Mouse (Mus musculus) myocyte (in vitro differentiated cells): ENCODE data around the gene Wfdc16. TPM values are rescaled to one million over a fixed set of nuclear protein-coding genes. Genes with fewer than 3 reads are reported as not detected.
"Not testable (repeated sequence)": the region's sequence is repeated elsewhere in the genome, so short reads cannot be mapped to it uniquely, and the experiment has no call there.

Source experiments
- H3K27me3 ChIP-seq: one replicate; pipeline ENCODE4 v1.6.1; 2011; ENCODE audit not compliant: control insufficient read depth, insufficient read depth, insufficient read length
- H3K36me3 ChIP-seq: one replicate; pipeline ENCODE4 v1.6.1; 2011; ENCODE audit not compliant: control insufficient read depth, insufficient read depth
- H3K4me2 ChIP-seq: one replicate; pipeline ENCODE4 v1.6.1; 2011; ENCODE audit warnings: low read depth, control low read depth
- H3K4me3 ChIP-seq: one replicate; pipeline ENCODE4 v1.5.1; 2011; ENCODE audit warnings: mild to moderate bottlenecking, control low read depth, moderate library complexity
- H3K79me2 ChIP-seq: one replicate; pipeline ENCODE4 v1.6.1; 2011; ENCODE audit not compliant: control insufficient read depth, insufficient read depth
- H3ac ChIP-seq: one replicate; pipeline ENCODE4 v1.6.1; 2011; ENCODE audit not compliant: control insufficient read depth, insufficient read length
- CEBPB ChIP-seq: IDR thresholded peaks from 2 replicates; pipeline ENCODE4 v1.6.1; 2011; ENCODE audit warnings: mild to moderate bottlenecking, moderate library complexity; ENCODE audit not compliant: poor library complexity, insufficient read depth, severe bottlenecking
- E2F4 ChIP-seq: IDR thresholded peaks from one replicate; pipeline ENCODE4 v1.6.1; 2011; ENCODE audit warnings: mild to moderate bottlenecking, control low read depth, moderate library complexity; ENCODE audit not compliant: insufficient read depth
- MAX ChIP-seq: IDR thresholded peaks from one replicate; pipeline ENCODE4 v1.6.1; 2011; ENCODE audit warnings: low read depth, mild to moderate bottlenecking, control low read depth
- MYOD1 ChIP-seq, 3 experiments: IDR thresholded peaks; one replicate each; pipeline ENCODE4 v1.6.1; 2011; ENCODE audit warnings: control low read depth in 2 of 3, low read depth in 2 of 3, mild to moderate bottlenecking in 2 of 3, moderate library complexity in 1 of 3; ENCODE audit not compliant: insufficient read length in 2 of 3, control insufficient read depth in 1 of 3
- MYOG ChIP-seq, 3 experiments: IDR thresholded peaks; one replicate each; pipeline ENCODE4 v1.6.1; 2011; ENCODE audit warnings: control low read depth in 2 of 3, low read depth in 2 of 3, mild to moderate bottlenecking in 2 of 3; ENCODE audit not compliant: insufficient read length in 2 of 3, control insufficient read depth in 1 of 3, insufficient read depth in 1 of 3
- POLR2A ChIP-seq: IDR thresholded peaks from one replicate; pipeline ENCODE4 v1.6.1; 2011; ENCODE audit warnings: low read depth, mild to moderate bottlenecking, control low read depth, moderate library complexity; ENCODE audit not compliant: insufficient read length
- POLR2AphosphoS2 ChIP-seq: IDR thresholded peaks from one replicate; pipeline ENCODE4 v1.6.1; 2011; ENCODE audit warnings: low read depth, control low read depth; ENCODE audit not compliant: insufficient read length
- REST ChIP-seq: IDR thresholded peaks from one replicate; pipeline ENCODE4 v1.6.1; 2011; ENCODE audit warnings: mild to moderate bottlenecking, control low read depth, moderate library complexity; ENCODE audit not compliant: insufficient read depth, insufficient read length
- SRF ChIP-seq: IDR thresholded peaks from one replicate; pipeline ENCODE4 v1.6.1; 2011; ENCODE audit warnings: low read depth; ENCODE audit not compliant: control insufficient read depth, insufficient read length
- TCF12 ChIP-seq: IDR thresholded peaks from one replicate; pipeline ENCODE4 v1.6.1; 2011; ENCODE audit warnings: mild to moderate bottlenecking, control low read depth; ENCODE audit not compliant: poor library complexity, insufficient read depth, severe bottlenecking
- TCF3 ChIP-seq: IDR thresholded peaks from one replicate; pipeline ENCODE4 v1.6.1; 2011; ENCODE audit warnings: low read depth, control low read depth; ENCODE audit not compliant: insufficient read length
- USF1 ChIP-seq: IDR thresholded peaks from one replicate; pipeline ENCODE4 v1.6.1; 2011; ENCODE audit warnings: low read depth, mild to moderate bottlenecking, control low read depth, moderate library complexity
- polyA plus RNA-seq: library from polyadenylated mRNA; unstranded; fragments of >200 nt; fragmentation: generic; extraction: Trizol; gene quantifications from one replicate; pipeline ENCODE4 v1.2.1, GENCODE M21; 2012; ENCODE audit warnings: missing spikeins

Gene Wfdc16
- polyA plus RNA-seq, 1 experiment, result not detected

- Histone ChIP-seq H3K4me2 (no peak overlapping the region), H3K27me3 (peaks cover 26% of the 10 kb centered on the region), H3K36me3 (no peaks in the 10 kb centered on the region), H3K4me3 (no peak overlapping the region), H3K79me2 (no peaks in the 10 kb centered on the region), H3ac (no peak overlapping the region)
- no peak for TF ChIP-seq CEBPB
- no peak for TF ChIP-seq POLR2AphosphoS2
- TF ChIP-seq SRF, result no peak
- TF ChIP-seq USF1, result no peak
- TF ChIP-seq REST, result no peak
- TF ChIP-seq MAX, result no peak
- no peak for TF ChIP-seq TCF12
- TF ChIP-seq TCF3, result no peak
- TF ChIP-seq MYOG (IDR thresholded peaks at IDR 0.05; ENCODE audit: control insufficient read depth in 1 of 3, insufficient read depth in 1 of 3, insufficient read length in 2 of 3, low read depth in 2 of 3), result no peak
- TF ChIP-seq POLR2A, result no peak
- TF ChIP-seq MYOD1 (IDR thresholded peaks at IDR 0.05; ENCODE audit: control insufficient read depth in 1 of 3, insufficient read length in 2 of 3, low read depth in 2 of 3), result no peak
- no peak for TF ChIP-seq E2F4
These were observed 35.1 kb downstream of the Wfdc16 start for GRCm38 (mm10) chr2:164603482-164603881.

DNA sequence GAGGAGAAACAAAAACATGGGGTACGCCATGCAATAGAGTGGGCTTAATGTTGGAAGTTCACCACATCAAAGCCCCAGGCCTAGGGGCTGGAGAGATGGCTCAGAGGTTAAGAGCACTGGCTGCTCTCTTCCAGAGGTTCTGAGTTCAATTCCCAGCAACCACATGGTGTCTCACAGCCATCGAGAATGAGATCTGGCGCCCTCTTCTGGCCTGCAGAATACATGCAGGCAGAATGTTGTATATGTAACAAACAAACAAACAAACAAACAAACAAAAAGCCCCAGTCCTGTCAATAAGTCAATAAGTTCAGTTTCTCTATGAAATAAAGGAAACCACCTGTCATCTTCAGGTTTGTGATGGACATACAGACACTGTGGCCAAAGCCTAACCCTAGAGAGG, 38.4 kb downstream of the Wfdc16 start:
- no peaks in the 10 kb centered on the region for H3K36me3 ChIP-seq
- no peak overlapping the region for H3K4me2 ChIP-seq
- TF ChIP-seq USF1, result no peak
- no peak for TF ChIP-seq MYOD1 (IDR thresholded peaks at IDR 0.05; ENCODE audit: control insufficient read depth in 1 of 3, insufficient read length in 2 of 3, low read depth in 2 of 3)
- TF ChIP-seq CEBPB, result no peak
- TF ChIP-seq REST, result no peak
- no peak for TF ChIP-seq MAX
- no peak for TF ChIP-seq TCF3
- no peak for TF ChIP-seq POLR2A
- TF ChIP-seq MYOG (IDR thresholded peaks at IDR 0.05; ENCODE audit: control insufficient read depth in 1 of 3, insufficient read depth in 1 of 3, insufficient read length in 2 of 3, low read depth in 2 of 3), result no peak
- no peak for TF ChIP-seq E2F4
- no peak for TF ChIP-seq POLR2AphosphoS2
- no peak for TF ChIP-seq TCF12
- TF ChIP-seq SRF, result no peak
- H3ac ChIP-seq, result no peak overlapping the region
- H3K79me2 ChIP-seq, result no peaks in the 10 kb centered on the region
- H3K4me3 ChIP-seq, result no peak overlapping the region
- H3K27me3 ChIP-seq, result peaks cover 37% of the 10 kb centered on the region

- no peak for TF ChIP-seq REST
- TF ChIP-seq TCF3, result no peak
- no peak for TF ChIP-seq MYOD1 (IDR thresholded peaks at IDR 0.05; ENCODE audit: control insufficient read depth in 1 of 3, insufficient read length in 2 of 3, low read depth in 2 of 3)
- TF ChIP-seq USF1, result no peak
- TF ChIP-seq TCF12, result no peak
- TF ChIP-seq MAX, result no peak
- TF ChIP-seq POLR2A, result no peak
- no peak for TF ChIP-seq SRF
- TF ChIP-seq CEBPB, result no peak
- TF ChIP-seq MYOG (IDR thresholded peaks at IDR 0.05; ENCODE audit: control insufficient read depth in 1 of 3, insufficient read depth in 1 of 3, insufficient read length in 2 of 3, low read depth in 2 of 3), result no peak
- TF ChIP-seq E2F4, result no peak
- TF ChIP-seq POLR2AphosphoS2, result no peak
- H3K4me2 ChIP-seq, result no peak within 1 kb of the TSS
- H3ac ChIP-seq, result no peak within 1 kb of the TSS
- no peaks in the 10 kb centered on the region for H3K36me3 ChIP-seq
- H3K79me2 ChIP-seq, result no peaks in the 10 kb centered on the region
- H3K4me3 ChIP-seq, result no peak within 1 kb of the TSS
- H3K27me3 ChIP-seq, result peaks cover 50% of the 10 kb centered on the region
These were observed 45.1 kb downstream of the Wfdc16 start, which contains the start of gene Eppin for GRCm38 (mm10) chr2:164593494-164593893. Gene Eppin (minus strand): TSS chr2:164593594.

DNA sequence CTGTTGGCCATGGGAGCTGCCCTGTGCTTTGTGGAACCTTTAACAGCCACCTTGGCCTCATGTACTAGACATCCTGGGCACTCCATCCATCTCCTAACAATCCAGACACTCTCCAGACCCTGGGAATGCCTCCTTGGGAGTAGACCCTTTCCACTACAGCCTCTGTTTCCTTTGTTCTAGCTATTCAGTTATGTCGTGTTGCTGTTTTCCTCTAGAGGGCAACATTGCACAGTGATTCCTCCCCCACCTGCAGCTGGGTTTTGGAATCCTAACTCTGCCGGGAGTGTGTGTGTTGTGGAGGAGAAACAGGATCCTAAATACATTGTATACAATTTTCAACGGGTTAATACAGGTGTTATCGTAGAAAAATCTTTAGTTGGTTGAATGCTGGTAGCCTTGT, 46.6 kb downstream of the Wfdc16 start:
- Histone ChIP-seq H3K79me2 (no peaks in the 10 kb centered on the region), H3K4me3 (no peak overlapping the region), H3K4me2 (no peak overlapping the region), H3K27me3 (peaks cover 50% of the 10 kb centered on the region), H3K36me3 (no peaks in the 10 kb centered on the region), H3ac (no peak overlapping the region)
- TF ChIP-seq TCF3, result no peak
- TF ChIP-seq E2F4, result no peak
- no peak for TF ChIP-seq CEBPB
- TF ChIP-seq POLR2A, result no peak
- TF ChIP-seq MYOG (IDR thresholded peaks at IDR 0.05; ENCODE audit: control insufficient read depth in 1 of 3, insufficient read depth in 1 of 3, insufficient read length in 2 of 3, low read depth in 2 of 3), result no peak
- no peak for TF ChIP-seq MYOD1 (IDR thresholded peaks at IDR 0.05; ENCODE audit: control insufficient read depth in 1 of 3, insufficient read length in 2 of 3, low read depth in 2 of 3)
- no peak for TF ChIP-seq REST
- no peak for TF ChIP-seq POLR2AphosphoS2
- no peak for TF ChIP-seq USF1
- TF ChIP-seq SRF, result no peak
- no peak for TF ChIP-seq MAX
- no peak for TF ChIP-seq TCF12

DNA sequence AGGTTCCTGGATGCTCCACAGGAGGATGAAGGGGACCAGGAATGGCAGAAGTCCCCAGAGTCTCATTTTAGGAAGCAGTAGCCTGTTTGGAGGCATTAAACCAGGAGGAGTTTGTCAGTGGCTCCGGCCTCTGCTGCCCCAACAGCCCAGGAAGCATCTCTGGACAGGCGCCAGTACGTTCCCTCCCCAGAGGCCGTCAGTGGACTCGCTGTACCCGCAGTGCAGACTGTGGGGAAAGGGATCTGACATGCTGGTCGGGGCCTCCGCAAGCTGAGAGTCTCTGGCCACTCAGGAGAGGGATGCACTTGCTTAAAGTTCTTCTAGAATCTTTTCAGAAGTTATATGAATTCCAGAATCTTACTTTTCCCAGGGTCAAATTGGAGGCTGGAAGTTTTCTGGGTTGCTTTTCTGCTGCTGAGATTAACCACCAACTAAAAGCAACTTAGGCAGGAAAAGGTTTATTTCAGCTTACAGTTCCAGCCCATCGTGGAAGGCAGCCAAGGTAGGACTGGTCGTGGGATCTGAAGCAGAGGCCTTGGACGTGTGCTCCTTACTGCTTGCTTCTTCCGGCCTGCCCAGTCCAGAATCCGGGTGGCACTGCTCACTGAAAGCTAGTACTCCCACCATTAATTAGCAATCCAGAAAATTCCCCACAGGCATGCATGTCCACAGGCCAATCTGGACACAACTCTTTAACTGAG, 53.4 kb downstream of the Wfdc16 start, which contains the start of gene Wfdc6a:
TSS of gene Wfdc6a (minus strand) at position 423 of the 701 bp plus-strand sequence.
- H3K4me3 ChIP-seq, H3K36me3 ChIP-seq, H3K79me2 ChIP-seq, H3K4me2 ChIP-seq, H3ac ChIP-seq: not testable (repeated sequence)
- H3K27me3 ChIP-seq, result peaks cover 71% of the 10 kb centered on the region
